Mouse (Mus musculus): ENCODE measurements at regions not wholly inside any gene's neighbourhood (a gene's known extent, or its start where the extent isn't known, plus 50 kb on each side); places are given as distances from the start of the nearest gene placed in this dataset.

- Histone ChIP-seq H3K4me1 (ENCODE audit: control insufficient read depth, insufficient read depth, low read length) (no peaks in the 10 kb centered on the region), H3K27ac (ENCODE audit: insufficient read depth, low read length) (no peak overlapping the region), H3K4me3 (ENCODE audit: insufficient read depth, low read length) (no peak overlapping the region)
- TF ChIP-seq POLR2A (IDR thresholded peaks at IDR 0.05; ENCODE audit: extremely low read depth, insufficient read depth, low read length) = no peak
- no peak for TF ChIP-seq CTCF (IDR thresholded peaks at IDR 0.05; ENCODE audit: extremely low read depth, insufficient read depth, low read length)
These were observed 312.1 kb upstream of the Klf6 start for GRCm38 (mm10) chr13:5549175-5549574.

GRCm38 (mm10) chr13:5549747-5550146 lies 311.5 kb upstream of the Klf6 start:
- Histone ChIP-seq H3K4me3 (ENCODE audit: insufficient read depth, low read length) (no peak overlapping the region), H3K27ac (ENCODE audit: insufficient read depth, low read length) (no peak overlapping the region), H3K4me1 (ENCODE audit: control insufficient read depth, insufficient read depth, low read length) (no peaks in the 10 kb centered on the region)
- TF ChIP-seq POLR2A (IDR thresholded peaks at IDR 0.05; ENCODE audit: extremely low read depth, insufficient read depth, low read length) (no peak), CTCF (IDR thresholded peaks at IDR 0.05; ENCODE audit: extremely low read depth, insufficient read depth, low read length) (no peak)

- TF ChIP-seq CTCF (IDR thresholded peaks at IDR 0.05; ENCODE audit: extremely low read depth, insufficient read depth, low read length) (no peak), POLR2A (IDR thresholded peaks at IDR 0.05; ENCODE audit: extremely low read depth, insufficient read depth, low read length) (no peak)
- H3K4me1 ChIP-seq (ENCODE audit: control insufficient read depth, insufficient read depth, low read length) = no peaks in the 10 kb centered on the region
- H3K27ac ChIP-seq (ENCODE audit: insufficient read depth, low read length) = no peak overlapping the region
- no peak overlapping the region for H3K4me3 ChIP-seq (ENCODE audit: insufficient read depth, low read length)
These were observed 310.9 kb upstream of the Klf6 start for GRCm38 (mm10) chr13:5550354-5550753.

- H3K4me1 ChIP-seq (ENCODE audit: control insufficient read depth, insufficient read depth, low read length) = no peaks in the 10 kb centered on the region
- TF ChIP-seq POLR2A (IDR thresholded peaks at IDR 0.05; ENCODE audit: extremely low read depth, insufficient read depth, low read length) = no peak
- no peak for TF ChIP-seq CTCF (IDR thresholded peaks at IDR 0.05; ENCODE audit: extremely low read depth, insufficient read depth, low read length)
These were observed 310.2 kb upstream of the Klf6 start for GRCm38 (mm10) chr13:5551131-5551530.

GRCm38 (mm10) chr13:5553461-5553860 lies 307.8 kb upstream of the Klf6 start:
- TF ChIP-seq CTCF (IDR thresholded peaks at IDR 0.05; ENCODE audit: extremely low read depth, insufficient read depth, low read length) (no peak), POLR2A (IDR thresholded peaks at IDR 0.05; ENCODE audit: extremely low read depth, insufficient read depth, low read length) (no peak)
- Histone ChIP-seq H3K4me1 (ENCODE audit: control insufficient read depth, insufficient read depth, low read length) (no peaks in the 10 kb centered on the region), H3K4me3 (ENCODE audit: insufficient read depth, low read length) (no peak overlapping the region), H3K27ac (ENCODE audit: insufficient read depth, low read length) (no peak overlapping the region)

More at GRCm38 (mm10) chr13:5551131-5551530, 310.2 kb upstream of the Klf6 start:
- no peak overlapping the region for H3K27ac ChIP-seq (ENCODE audit: insufficient read depth, low read length)
- H3K4me3 ChIP-seq (ENCODE audit: insufficient read depth, low read length) = no peak overlapping the region

GRCm38 (mm10) chr13:5558095-5558494 lies 303.2 kb upstream of the Klf6 start:
- TF ChIP-seq POLR2A (IDR thresholded peaks at IDR 0.05; ENCODE audit: extremely low read depth, insufficient read depth, low read length) (no peak), CTCF (IDR thresholded peaks at IDR 0.05; ENCODE audit: extremely low read depth, insufficient read depth, low read length) (no peak)
- H3K27ac ChIP-seq (ENCODE audit: insufficient read depth, low read length) = no peak overlapping the region
- H3K4me3 ChIP-seq (ENCODE audit: insufficient read depth, low read length) = no peak overlapping the region
- H3K4me1 ChIP-seq (ENCODE audit: control insufficient read depth, insufficient read depth, low read length) = no peaks in the 10 kb centered on the region

GRCm38 (mm10) chr13:5566479-5566878 lies 294.8 kb upstream of the Klf6 start:
- Histone ChIP-seq H3K4me3 (ENCODE audit: insufficient read depth, low read length) (no peak overlapping the region), H3K27ac (ENCODE audit: insufficient read depth, low read length) (no peak overlapping the region)
- TF ChIP-seq POLR2A (IDR thresholded peaks at IDR 0.05; ENCODE audit: extremely low read depth, insufficient read depth, low read length) (no peak), CTCF (IDR thresholded peaks at IDR 0.05; ENCODE audit: extremely low read depth, insufficient read depth, low read length) (no peak)

GRCm38 (mm10) chr13:5566896-5567295 lies 294.4 kb upstream of the Klf6 start:
- H3K4me3 ChIP-seq (ENCODE audit: insufficient read depth, low read length) = no peak overlapping the region
- no peaks in the 10 kb centered on the region for H3K4me1 ChIP-seq (ENCODE audit: control insufficient read depth, insufficient read depth, low read length)
- H3K27ac ChIP-seq (ENCODE audit: insufficient read depth, low read length) = no peak overlapping the region
- TF ChIP-seq POLR2A (IDR thresholded peaks at IDR 0.05; ENCODE audit: extremely low read depth, insufficient read depth, low read length) (no peak), CTCF (IDR thresholded peaks at IDR 0.05; ENCODE audit: extremely low read depth, insufficient read depth, low read length) (no peak)

More at GRCm38 (mm10) chr13:5566479-5566878, 294.8 kb upstream of the Klf6 start:
- no peaks in the 10 kb centered on the region for H3K4me1 ChIP-seq (ENCODE audit: control insufficient read depth, insufficient read depth, low read length)

- TF ChIP-seq POLR2A (IDR thresholded peaks at IDR 0.05; ENCODE audit: extremely low read depth, insufficient read depth, low read length) (no peak), CTCF (IDR thresholded peaks at IDR 0.05; ENCODE audit: extremely low read depth, insufficient read depth, low read length) (no peak)
- no peaks in the 10 kb centered on the region for H3K4me1 ChIP-seq (ENCODE audit: control insufficient read depth, insufficient read depth, low read length)
- no peak overlapping the region for H3K27ac ChIP-seq (ENCODE audit: insufficient read depth, low read length)
- no peak overlapping the region for H3K4me3 ChIP-seq (ENCODE audit: insufficient read depth, low read length)
These were observed 291.7 kb upstream of the Klf6 start for GRCm38 (mm10) chr13:5569579-5569978.

GRCm38 (mm10) chr13:5570386-5570785 lies 290.9 kb upstream of the Klf6 start:
- no peaks in the 10 kb centered on the region for H3K4me1 ChIP-seq (ENCODE audit: control insufficient read depth, insufficient read depth, low read length)
- no peak for TF ChIP-seq CTCF (IDR thresholded peaks at IDR 0.05; ENCODE audit: extremely low read depth, insufficient read depth, low read length)
- no peak for TF ChIP-seq POLR2A (IDR thresholded peaks at IDR 0.05; ENCODE audit: extremely low read depth, insufficient read depth, low read length)
- H3K27ac ChIP-seq (ENCODE audit: insufficient read depth, low read length) = no peak overlapping the region
- H3K4me3 ChIP-seq (ENCODE audit: insufficient read depth, low read length) = no peak overlapping the region
